Mouse (Mus musculus): Measurements from ENCODE around the gene Smyd3. TPM values are rescaled to one million over a fixed set of nuclear protein-coding genes. Genes with fewer than 3 reads are reported as not detected.

Smyd3 gene
- polyA plus RNA-seq, 1 experiment from 2014 or later, result 22.0 TPM

- Histone ChIP-seq H3K27me3 (no peaks in the 10 kb centered on the region), H3K27ac (replicated peaks) (peak overlapping the region; percentile 80)
Observed at GRCm38 (mm10) chr1:179458236-179458986, 59.4 kb downstream of the Smyd3 start.

GRCm38 (mm10) chr1:179454600-179454999 is 63.2 kb downstream of the Smyd3 start:
- no peak overlapping the region for H3K9ac ChIP-seq
- H3K4me1 ChIP-seq, result peaks cover 29% of the 10 kb centered on the region
- no peak overlapping the region for H3K4me3 ChIP-seq (replicated peaks)
- no peaks in the 10 kb centered on the region for H3K36me3 ChIP-seq
- H3K27ac ChIP-seq (replicated peaks), result no peak overlapping the region
- WGBS, result 52% methylated on average over 6 of the region's 6 CpGs
- H3K4me2 ChIP-seq (replicated peaks), result no peak overlapping the region
- H3K27me3 ChIP-seq, result no peaks in the 10 kb centered on the region
- ATAC-seq (ENCODE audit: insufficient number of reproducible peaks, low FRiP score, low TSS enrichment, low read depth), result no peak
- H3K9me3 ChIP-seq (replicated peaks), result no peaks in the 10 kb centered on the region

More at GRCm38 (mm10) chr1:179458236-179458986, 59.4 kb downstream of the Smyd3 start:
- no peaks in the 10 kb centered on the region for H3K36me3 ChIP-seq
- H3K4me3 ChIP-seq (replicated peaks), result no peak overlapping the region
- 19% methylated on average over 9 of the region's 9 CpGs for WGBS
- peak; percentile 67; the same call in 1 of the 2 replicates for ATAC-seq (ENCODE audit: insufficient number of reproducible peaks, low FRiP score, low TSS enrichment, low read depth)
- H3K9me3 ChIP-seq (replicated peaks), result peaks cover 7% of the 10 kb centered on the region; the same call in 1 of the 2 replicates
- peaks cover 29% of the 10 kb centered on the region for H3K4me1 ChIP-seq
- H3K4me2 ChIP-seq (replicated peaks), result no peak overlapping the region
- no peak overlapping the region for H3K9ac ChIP-seq

- Histone ChIP-seq H3K4me2 (replicated peaks) (no peak overlapping the region), H3K27me3 (no peaks in the 10 kb centered on the region), H3K4me1 (peaks cover 15% of the 10 kb centered on the region), H3K9ac (no peak overlapping the region), H3K27ac (replicated peaks) (no peak overlapping the region), H3K36me3 (no peaks in the 10 kb centered on the region), H3K9me3 (replicated peaks) (no peaks in the 10 kb centered on the region), H3K4me3 (replicated peaks) (no peak overlapping the region)
- WGBS, result 71% methylated on average over 2 of the region's 2 CpGs
- no peak for ATAC-seq (ENCODE audit: insufficient number of reproducible peaks, low FRiP score, low TSS enrichment, low read depth)
Observed at GRCm38 (mm10) chr1:179451211-179451610, 66.6 kb downstream of the Smyd3 start.

- ATAC-seq (ENCODE audit: insufficient number of reproducible peaks, low FRiP score, low TSS enrichment, low read depth), result peak; percentile 12; the same call in 1 of the 2 replicates
- no peaks in the 10 kb centered on the region for H3K36me3 ChIP-seq
- H3K9me3 ChIP-seq (replicated peaks), result no peaks in the 10 kb centered on the region
- H3K4me3 ChIP-seq (replicated peaks), result no peak overlapping the region
- H3K9ac ChIP-seq, result no peak overlapping the region
- H3K4me1 ChIP-seq, result peaks cover 13% of the 10 kb centered on the region
- no peaks in the 10 kb centered on the region for H3K27me3 ChIP-seq
- 21% methylated on average over 2 of the region's 2 CpGs for WGBS
- peak overlapping the region; percentile 51; the same call in 1 of the 2 replicates for H3K27ac ChIP-seq (replicated peaks)
- H3K4me2 ChIP-seq (replicated peaks), result no peak overlapping the region
Observed at GRCm38 (mm10) chr1:179446845-179447212, 71.0 kb downstream of the Smyd3 start.

- Histone ChIP-seq H3K27me3 (no peaks in the 10 kb centered on the region), H3K9ac (no peak overlapping the region), H3K9me3 (replicated peaks) (no peaks in the 10 kb centered on the region), H3K4me1 (peaks cover 13% of the 10 kb centered on the region), H3K27ac (replicated peaks) (no peak overlapping the region), H3K4me3 (replicated peaks) (no peak overlapping the region), H3K4me2 (replicated peaks) (no peak overlapping the region), H3K36me3 (no peaks in the 10 kb centered on the region)
- WGBS, result 28% methylated on average over 17 of the region's 17 CpGs
- ATAC-seq (ENCODE audit: insufficient number of reproducible peaks, low FRiP score, low TSS enrichment, low read depth), result peak; percentile 64; the same call in 1 of the 2 replicates
Observed at GRCm38 (mm10) chr1:179446127-179446844, 71.6 kb downstream of the Smyd3 start.

- H3K27ac ChIP-seq (replicated peaks), result no peak overlapping the region
- WGBS, result 78% methylated on average over 13 of the region's 13 CpGs
Observed at GRCm38 (mm10) chr1:179443835-179444234, 74.0 kb downstream of the Smyd3 start.

GRCm38 (mm10) chr1:179443423-179443822 is 74.4 kb downstream of the Smyd3 start:
- no peak overlapping the region for H3K27ac ChIP-seq (replicated peaks)
- H3K27me3 ChIP-seq, result no peaks in the 10 kb centered on the region
- no peaks in the 10 kb centered on the region for H3K9me3 ChIP-seq (replicated peaks)
- WGBS, result 54% methylated on average over 8 of the region's 8 CpGs
- no peaks in the 10 kb centered on the region for H3K36me3 ChIP-seq
- H3K9ac ChIP-seq, result no peak overlapping the region
- H3K4me2 ChIP-seq (replicated peaks), result no peak overlapping the region
- no peak overlapping the region for H3K4me3 ChIP-seq (replicated peaks)
- no peak for ATAC-seq (ENCODE audit: insufficient number of reproducible peaks, low FRiP score, low TSS enrichment, low read depth)
- H3K4me1 ChIP-seq, result peaks cover 13% of the 10 kb centered on the region

More at GRCm38 (mm10) chr1:179443835-179444234, 74.0 kb downstream of the Smyd3 start:
- H3K4me1 ChIP-seq, result peaks cover 13% of the 10 kb centered on the region
- H3K4me2 ChIP-seq (replicated peaks), result no peak overlapping the region
- no peak overlapping the region for H3K9ac ChIP-seq
- no peaks in the 10 kb centered on the region for H3K9me3 ChIP-seq (replicated peaks)
- no peaks in the 10 kb centered on the region for H3K36me3 ChIP-seq
- no peaks in the 10 kb centered on the region for H3K27me3 ChIP-seq
- ATAC-seq (ENCODE audit: insufficient number of reproducible peaks, low FRiP score, low TSS enrichment, low read depth), result no peak
- H3K4me3 ChIP-seq (replicated peaks), result no peak overlapping the region

GRCm38 (mm10) chr1:179436596-179436995 is 81.2 kb downstream of the Smyd3 start:
- ATAC-seq (ENCODE audit: insufficient number of reproducible peaks, low FRiP score, low TSS enrichment, low read depth), result no peak
- 58% methylated on average over 11 of the region's 11 CpGs for WGBS
- Histone ChIP-seq H3K4me3 (replicated peaks) (no peak overlapping the region), H3K27ac (replicated peaks) (no peak overlapping the region), H3K4me1 (no peaks in the 10 kb centered on the region), H3K9me3 (replicated peaks) (no peaks in the 10 kb centered on the region), H3K27me3 (no peaks in the 10 kb centered on the region), H3K9ac (no peak overlapping the region), H3K4me2 (replicated peaks) (no peak overlapping the region), H3K36me3 (no peaks in the 10 kb centered on the region)

GRCm38 (mm10) chr1:179434443-179435260 is 83.2 kb downstream of the Smyd3 start:
- 87% methylated on average over 11 of the region's 11 CpGs for WGBS
- ATAC-seq (ENCODE audit: insufficient number of reproducible peaks, low FRiP score, low TSS enrichment, low read depth), result no peak
- H3K27me3 ChIP-seq, result no peaks in the 10 kb centered on the region

GRCm38 (mm10) chr1:179433828-179434227 is 84.0 kb downstream of the Smyd3 start:
- H3K9me3 ChIP-seq (replicated peaks), result no peaks in the 10 kb centered on the region
- WGBS, result 84% methylated on average over 7 of the region's 7 CpGs
- no peaks in the 10 kb centered on the region for H3K27me3 ChIP-seq
- H3K36me3 ChIP-seq, result no peaks in the 10 kb centered on the region
- no peak for ATAC-seq (ENCODE audit: insufficient number of reproducible peaks, low FRiP score, low TSS enrichment, low read depth)
- H3K9ac ChIP-seq, result no peak overlapping the region
- no peak overlapping the region for H3K27ac ChIP-seq (replicated peaks)
- no peak overlapping the region for H3K4me2 ChIP-seq (replicated peaks)
- no peak overlapping the region for H3K4me3 ChIP-seq (replicated peaks)
- H3K4me1 ChIP-seq, result peaks cover 4% of the 10 kb centered on the region; the same call in 1 of the 2 replicates

More at GRCm38 (mm10) chr1:179434443-179435260, 83.2 kb downstream of the Smyd3 start:
- H3K9ac ChIP-seq, result no peak overlapping the region
- H3K9me3 ChIP-seq (replicated peaks), result no peaks in the 10 kb centered on the region
- no peak overlapping the region for H3K4me2 ChIP-seq (replicated peaks)
- no peak overlapping the region for H3K4me3 ChIP-seq (replicated peaks)
- no peaks in the 10 kb centered on the region for H3K36me3 ChIP-seq
- H3K4me1 ChIP-seq, result no peaks in the 10 kb centered on the region
- no peak overlapping the region for H3K27ac ChIP-seq (replicated peaks)

GRCm38 (mm10) chr1:179433355-179433754 is 84.5 kb downstream of the Smyd3 start:
- Histone ChIP-seq H3K27ac (replicated peaks) (no peak overlapping the region), H3K4me1 (peaks cover 4% of the 10 kb centered on the region; the same call in 1 of the 2 replicates), H3K4me3 (replicated peaks) (no peak overlapping the region), H3K9ac (no peak overlapping the region), H3K4me2 (replicated peaks) (no peak overlapping the region), H3K36me3 (no peaks in the 10 kb centered on the region), H3K9me3 (replicated peaks) (no peaks in the 10 kb centered on the region), H3K27me3 (no peaks in the 10 kb centered on the region)
- ATAC-seq (ENCODE audit: insufficient number of reproducible peaks, low FRiP score, low TSS enrichment, low read depth), result no peak
- 75% methylated on average over 8 of the region's 8 CpGs for WGBS

Measured in embryonic facial prominence, embryonic 15.5 days (tissue).